8 mouse cellular contexts compared by ENCODE assay signal in the genomic region with DNA sequence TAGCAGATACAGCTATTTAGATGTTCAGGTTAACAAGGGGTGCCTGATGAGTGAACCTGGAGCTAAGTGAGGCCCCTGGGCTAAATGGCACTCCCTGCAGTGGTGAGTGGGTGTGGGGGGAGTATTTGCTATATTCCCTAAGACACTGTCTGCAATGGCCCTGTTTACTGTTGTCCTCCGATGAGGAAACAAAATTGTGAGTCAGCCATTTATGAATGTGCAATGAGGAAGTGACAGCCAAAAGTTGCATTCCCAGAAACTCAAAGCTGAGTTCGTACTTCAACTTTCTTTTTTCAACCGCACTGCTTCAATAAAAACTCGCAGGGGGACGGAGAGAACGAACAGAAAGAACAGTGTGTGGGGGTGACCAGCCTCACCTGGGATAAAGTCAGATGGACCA. TPM values are rescaled to one million over a fixed set of nuclear protein-coding genes. Genes with fewer than 3 reads are reported as not detected.
A peak's percentile ranks its signal among the peaks of the same experiment; 100 is the strongest.
DNase-seq lines count a peak whose midpoint lies in the region; ATAC-seq and TF ChIP-seq lines count a peak whose summit lies in the region.

No protein-coding gene starts in this region.

- ATAC-seq in hindbrain, embryonic 12.5 days (ENCODE audit: low FRiP score) = no peak
- no peak for ATAC-seq in G1E (ENCODE audit: extremely low read depth, insufficient number of reproducible peaks, low FRiP score, poor library complexity, severe bottlenecking)
- no peak for ATAC-seq in hindbrain, embryonic 14.5 days (ENCODE audit: low FRiP score)
- no peak for ATAC-seq in midbrain, embryonic 14.5 days (ENCODE audit: low FRiP score, low TSS enrichment)
- no peak for ATAC-seq in CD4-positive, CD25-positive, alpha-beta regulatory T cell, adult 4 months

- no peaks in the 10 kb centered on the region for H3K27me3 ChIP-seq in hindbrain, embryonic 12.5 days
- peaks cover 8% of the 10 kb centered on the region; the same call in 1 of the 2 replicates for H3K27me3 ChIP-seq in hindbrain, embryonic 10.5 days (ENCODE audit: insufficient read depth, poor library complexity, severe bottlenecking)
- no peaks in the 10 kb centered on the region for H3K27me3 ChIP-seq in G1E (ENCODE audit: insufficient read depth, low read length)
- H3K27me3 ChIP-seq in hindbrain, embryonic 14.5 days (ENCODE audit: control insufficient read depth, insufficient read depth, low read length) = no peaks in the 10 kb centered on the region
- no peaks in the 10 kb centered on the region for H3K27me3 ChIP-seq in midbrain, embryonic 14.5 days (ENCODE audit: control insufficient read depth, insufficient read depth, low read length)

- no peaks in the 10 kb centered on the region for H3K9me3 ChIP-seq in hindbrain, embryonic 12.5 days (replicated peaks)
- no peaks in the 10 kb centered on the region for H3K9me3 ChIP-seq in hindbrain, embryonic 10.5 days
- no peaks in the 10 kb centered on the region for H3K9me3 ChIP-seq in G1E (replicated peaks)
- H3K9me3 ChIP-seq in hindbrain, embryonic 14.5 days (ENCODE audit: control insufficient read depth, low read length) = no peaks in the 10 kb centered on the region
- no peaks in the 10 kb centered on the region for H3K9me3 ChIP-seq in midbrain, embryonic 14.5 days (ENCODE audit: control insufficient read depth, low read length)

- no peak overlapping the region for H3K9ac ChIP-seq in hindbrain, embryonic 12.5 days
- 0 out of 2 replicates have a peak overlapping the region, but pooled peaks have one; percentile 28 for H3K9ac ChIP-seq in hindbrain, embryonic 14.5 days
- H3K9ac ChIP-seq in midbrain, embryonic 14.5 days (replicated peaks; ENCODE audit: low read length) = peak overlapping the region; percentile 38; the same call in 1 of the 2 replicates

- 89% methylated on average over 6 of the region's 6 CpGs for WGBS in hindbrain, embryonic 12.5 days
- WGBS in hindbrain, embryonic 10.5 days = 89% methylated on average over 6 of the region's 6 CpGs
- 89% methylated on average over 6 of the region's 6 CpGs for WGBS in hindbrain, embryonic 14.5 days
- WGBS in midbrain, embryonic 14.5 days = 93% methylated on average over 6 of the region's 6 CpGs

- no peak overlapping the region for H3K4me3 ChIP-seq in hindbrain, embryonic 12.5 days
- no peak overlapping the region for H3K4me3 ChIP-seq in hindbrain, embryonic 10.5 days
- peak overlapping the region; percentile 68 for H3K4me3 ChIP-seq in G1E (ENCODE audit: low read depth, low read length)
- H3K4me3 ChIP-seq in hindbrain, embryonic 14.5 days (replicated peaks; ENCODE audit: low read length) = no peak overlapping the region
- no peak overlapping the region for H3K4me3 ChIP-seq in midbrain, embryonic 14.5 days (replicated peaks; ENCODE audit: low read depth, low read length)

- H3K36me3 ChIP-seq in hindbrain, embryonic 12.5 days = peaks cover 30% of the 10 kb centered on the region
- H3K36me3 ChIP-seq in hindbrain, embryonic 10.5 days = peaks cover 24% of the 10 kb centered on the region
- H3K36me3 ChIP-seq in G1E (replicated peaks) = peaks cover 30% of the 10 kb centered on the region
- peaks cover 31% of the 10 kb centered on the region; the same call in 1 of the 2 replicates for H3K36me3 ChIP-seq in hindbrain, embryonic 14.5 days (replicated peaks; ENCODE audit: control insufficient read depth, insufficient read depth)
- H3K36me3 ChIP-seq in midbrain, embryonic 14.5 days (ENCODE audit: control insufficient read depth, insufficient read depth, low read length) = peaks cover 26% of the 10 kb centered on the region; the same call in 1 of the 2 replicates

- no peak overlapping the region for H3K27ac ChIP-seq in hindbrain, embryonic 12.5 days
- no peak overlapping the region for H3K27ac ChIP-seq in hindbrain, embryonic 10.5 days
- no peak overlapping the region for H3K27ac ChIP-seq in hindbrain, embryonic 14.5 days
- 0 out of 2 replicates have a peak overlapping the region, but pooled peaks have one; percentile 16 for H3K27ac ChIP-seq in midbrain, embryonic 14.5 days (replicated peaks; ENCODE audit: low read depth, low read length)

- peak overlapping the region; percentile 33 for H3K4me2 ChIP-seq in hindbrain, embryonic 12.5 days (replicated peaks)
- peak overlapping the region; percentile 44 for H3K4me2 ChIP-seq in hindbrain, embryonic 14.5 days (replicated peaks)
- H3K4me2 ChIP-seq in midbrain, embryonic 14.5 days (ENCODE audit: low read length) = peak overlapping the region; percentile 43

- DNase-seq in hindbrain, embryonic 10.5 days (ENCODE audit: low spot score) = no peak
- DNase-seq in G1E (ENCODE audit: low spot score) = no peak
- no peak for DNase-seq in hindbrain, embryonic 14.5 days (ENCODE audit: low spot score)
- no peak for DNase-seq in midbrain, embryonic 14.5 days
- DNase-seq in gastrocnemius, adult 18-20 months (ENCODE audit: low spot score) = no peak
- DNase-seq in layer of hippocampus, adult 9-11 months = no peak

- no peak for TF ChIP-seq CTCF in G1E (IDR thresholded peaks at IDR 0.05; ENCODE audit: low read depth, low read length)

- peaks cover 33% of the 10 kb centered on the region for H3K4me1 ChIP-seq in hindbrain, embryonic 12.5 days
- peaks cover 36% of the 10 kb centered on the region for H3K4me1 ChIP-seq in hindbrain, embryonic 10.5 days (replicated peaks)
- peaks cover 65% of the 10 kb centered on the region for H3K4me1 ChIP-seq in G1E (ENCODE audit: insufficient read depth, low read depth, low read length)
- peaks cover 34% of the 10 kb centered on the region for H3K4me1 ChIP-seq in hindbrain, embryonic 14.5 days (replicated peaks; ENCODE audit: control insufficient read depth, insufficient read depth, low read length)
- H3K4me1 ChIP-seq in midbrain, embryonic 14.5 days (ENCODE audit: control insufficient read depth, insufficient read depth, low read length) = peaks cover 31% of the 10 kb centered on the region

RNA-seq across cellular contexts. Expression of gene Rnasel, which starts 3.3 kb away (rescaled TPM):
- polyA plus RNA-seq in hindbrain, embryonic 12.5 days (2016; fragmentation: Nextera tagmentation; extraction: Ambion mirVana) = 39.5 and 40.0 TPM in 2 replicates
- 12.6 and 23.7 TPM in 2 replicates for polyA plus RNA-seq in hindbrain, embryonic 10.5 days (2016; fragmentation: Nextera tagmentation; extraction: Ambion mirVana)
- total RNA-seq in G1E (2014; fragmentation: Nextera tagmentation) (99.4 and 144 TPM in 2 replicates), G1E (2017) (113 and 118 TPM in 2 replicates)
- 4.6 and 4.8 TPM in 2 replicates for polyA plus RNA-seq in G1E (2012)
- polyA plus RNA-seq in hindbrain, embryonic 14.5 days (2014; fragmentation: Nextera tagmentation; extraction: Ambion mirVana) = 37.2 and 40.9 TPM in 2 replicates
- polyA plus RNA-seq in midbrain, embryonic 14.5 days (2014; fragmentation: Nextera tagmentation; extraction: Ambion mirVana) = 37.8 and 55.6 TPM in 2 replicates
- total RNA-seq in gastrocnemius, adult 18-20 months (2021) = 1 to 10 TPM in 1 of 2 experiments, under 1 TPM in 1; 0.87 to 1.5 TPM
- polyA plus RNA-seq in CD4-positive, CD25-positive, alpha-beta regulatory T cell, adult 4 months (2017; shearing (Covaris generic)) = 10 to 100 TPM; 53.0 to 58.5 TPM

RNA-seq across cellular contexts. Expression of gene Rgs16, which starts 12.4 kb away (rescaled TPM):
- 24.9 and 27.0 TPM in 2 replicates for polyA plus RNA-seq in hindbrain, embryonic 12.5 days (2016; fragmentation: Nextera tagmentation; extraction: Ambion mirVana)
- polyA plus RNA-seq in hindbrain, embryonic 10.5 days (2016; fragmentation: Nextera tagmentation; extraction: Ambion mirVana) = 18.9 and 21.1 TPM in 2 replicates
- total RNA-seq in G1E (2014; fragmentation: Nextera tagmentation) (not detected in 2 replicates), G1E (2017) (not detected in 2 replicates)
- polyA plus RNA-seq in G1E (2012) = not detected in 2 replicates
- 6.5 and 6.8 TPM in 2 replicates for polyA plus RNA-seq in hindbrain, embryonic 14.5 days (2014; fragmentation: Nextera tagmentation; extraction: Ambion mirVana)
- polyA plus RNA-seq in midbrain, embryonic 14.5 days (2014; fragmentation: Nextera tagmentation; extraction: Ambion mirVana) = 8.1 and 12.0 TPM in 2 replicates
- total RNA-seq in gastrocnemius, adult 18-20 months (2021) = under 1 TPM; 0.81 to 0.87 TPM
- polyA plus RNA-seq in CD4-positive, CD25-positive, alpha-beta regulatory T cell, adult 4 months (2017; shearing (Covaris generic)) = 10 to 100 TPM; 10.9 to 46.2 TPM
